ENCODE assay signal across 25 mouse cellular contexts in the genomic region with DNA sequence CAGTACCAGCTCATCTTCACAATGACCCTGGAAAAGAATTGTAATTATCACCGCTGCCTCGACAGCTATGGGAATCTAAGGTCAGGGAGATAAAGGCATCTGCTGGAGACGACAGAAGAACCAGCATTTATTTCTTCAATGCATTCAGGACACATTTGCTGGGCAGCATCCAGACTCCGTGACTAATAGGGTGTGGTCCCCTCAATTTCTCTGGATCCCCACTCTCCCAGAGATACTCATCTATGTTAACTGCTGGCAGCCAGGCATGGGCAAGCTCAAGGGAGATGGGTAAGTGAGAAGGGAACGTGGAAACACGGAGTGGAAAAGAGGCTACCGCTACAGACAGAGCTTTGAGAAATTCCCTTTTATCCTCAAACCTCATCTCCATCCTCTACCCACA. TPM values are rescaled to one million over a fixed set of nuclear protein-coding genes. Genes with fewer than 3 reads are reported as not detected.
"Had no signal": no experiment of that assay in that cellular context is flagged by ENCODE, and none has a peak within 500 bp of the region (broad histone marks: within the 10 kb centered on the region; RNA-seq: fewer than 3 reads in every experiment).

No protein-coding gene starts in this region.

- H3K4me2 ChIP-seq: limb, embryonic 13.5 days; liver, embryonic 12.5 days; liver, embryonic 15.5 days; lung, embryonic 15.5 days; midbrain, embryonic 11.5 days; neural tube, embryonic 13.5 days; stomach, embryonic 15.5 days had no signal

- ATAC-seq: liver, embryonic 12.5 days had no signal

- H3K27ac ChIP-seq: layer of hippocampus, adult 2 months; limb, embryonic 13.5 days; liver, embryonic 12.5 days; liver, embryonic 15.5 days; lung, embryonic 15.5 days; neural tube, embryonic 13.5 days; stomach, embryonic 15.5 days had no signal

- H3K4me1 ChIP-seq: liver, embryonic 15.5 days; stomach, embryonic 15.5 days had no signal

- DNase-seq: kidney, adult 18-20 months; kidney, adult 9 months; kidney, postnatal 14 days; layer of hippocampus, adult 9-11 months; layer of hippocampus, postnatal 36 days; left cerebral cortex, postnatal 4 days; liver; lung, adult 18-20 months; lung, postnatal 10 days; lung, postnatal 36 days; midbrain, embryonic 14.5 days; retina, postnatal 1 day; right cerebral cortex, postnatal 25 days; spleen, adult 18-20 months; thymus, adult 18-20 months; thymus, postnatal 36 days had no signal

- H3K4me3 ChIP-seq: layer of hippocampus, adult 2 months; limb, embryonic 13.5 days; liver, embryonic 12.5 days; liver, embryonic 15.5 days; lung, embryonic 15.5 days; neural tube, embryonic 13.5 days; stomach, embryonic 15.5 days had no signal

- H3K36me3 ChIP-seq: limb, embryonic 13.5 days; liver, embryonic 12.5 days; liver, embryonic 15.5 days; lung, embryonic 15.5 days; neural tube, embryonic 13.5 days; stomach, embryonic 15.5 days had no signal

- H3K9ac ChIP-seq: limb, embryonic 13.5 days; liver, embryonic 12.5 days; liver, embryonic 15.5 days; lung, embryonic 15.5 days; neural tube, embryonic 13.5 days; stomach, embryonic 15.5 days had no signal

- H3K27me3 ChIP-seq: liver, embryonic 12.5 days; liver, embryonic 15.5 days; lung, embryonic 15.5 days; stomach, embryonic 15.5 days had no signal

- H3K9me3 ChIP-seq: liver, embryonic 12.5 days; liver, embryonic 15.5 days; lung, embryonic 15.5 days; neural tube, embryonic 13.5 days had no signal

RNA-seq across cellular contexts. Expression of a gene that starts 34.0 kb away (rescaled TPM):
- total RNA-seq: megakaryocyte-erythroid progenitor cell, adult 5-6 weeks had no signal
